Mouse (Mus musculus) brain, embryonic 14.5 days (tissue): ENCODE results near the gene Il17rc. TPM values are rescaled to one million over a fixed set of nuclear protein-coding genes. Genes with fewer than 3 reads are reported as not detected.

Experiments
- DNase-seq: peaks from one replicate; pipeline ENCODE4 v3.0.0-alpha.2; 2011; ENCODE audit warnings: low read depth
- CTCF ChIP-seq: fragments of 200-500 bp; IDR thresholded peaks from 2 replicates; pipeline ENCODE4 v1.5.1; 2012; ENCODE audit warnings: inconsistent platforms, mild to moderate bottlenecking, moderate library complexity, borderline replicate concordance; ENCODE audit not compliant: insufficient read depth, insufficient read length; ENCODE audit errors: extremely low read depth
- POLR2A ChIP-seq: fragments of 200-500 bp; IDR thresholded peaks from 2 replicates; pipeline ENCODE4 v1.6.1; 2012; ENCODE audit warnings: mild to moderate bottlenecking, inconsistent platforms, borderline replicate concordance; ENCODE audit not compliant: poor library complexity, insufficient read depth, insufficient read length, severe bottlenecking; ENCODE audit errors: extremely low read depth
- polyA plus RNA-seq: library from polyadenylated mRNA; depleted of rRNA; stranded (reverse); fragments of >200 nt; gene quantifications from 2 replicates; pipeline ENCODE4 v1.2.3, GENCODE M21; 2012

Il17rc gene
- polyA plus RNA-seq, 1 experiment = 3.3 TPM

DNA sequence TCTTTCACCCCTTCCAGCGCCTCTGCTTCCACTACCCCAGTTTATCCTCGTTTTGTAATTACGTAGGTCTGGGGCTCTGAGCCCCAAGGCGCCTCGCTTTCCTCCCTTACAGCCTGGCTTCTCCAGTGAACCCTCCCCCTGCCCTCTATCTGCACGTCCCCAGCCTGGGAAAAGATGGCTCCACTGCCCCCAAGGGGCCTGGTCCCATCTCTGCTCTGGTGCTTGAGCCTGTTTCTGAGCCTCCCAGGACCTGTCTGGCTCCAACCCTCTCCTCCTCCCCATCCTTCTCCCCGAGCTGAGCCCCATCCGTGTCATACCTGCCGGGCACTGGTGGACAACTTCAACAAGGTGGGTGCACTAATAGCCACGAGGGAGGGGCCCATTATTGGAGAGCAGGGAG lies 12.5 kb downstream of the Il17rc start:
- DNase-seq = peak; percentile 55
- TF ChIP-seq CTCF (no peak), POLR2A (no peak)

DNA sequence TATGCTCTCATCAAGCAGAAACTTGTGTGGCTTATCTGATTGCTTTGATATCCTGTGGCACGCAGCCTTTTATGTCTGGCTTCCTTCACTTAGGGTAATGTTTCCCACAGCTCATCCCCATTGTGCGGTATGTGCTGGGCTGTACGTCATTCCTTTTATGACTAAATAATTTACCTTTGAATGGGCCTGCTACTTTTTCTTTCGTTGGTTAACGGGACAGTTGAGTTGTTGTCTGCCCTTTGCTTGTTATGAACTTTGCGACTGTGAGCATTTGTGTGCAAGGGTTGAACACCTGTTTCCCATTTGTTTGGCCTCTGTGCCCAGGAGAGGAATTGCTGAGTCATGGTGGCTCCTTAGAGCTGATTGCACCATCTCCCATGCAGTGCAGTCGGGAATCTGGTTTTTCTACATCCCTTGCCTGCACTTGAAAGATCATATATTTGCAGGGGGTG lies 15.9 kb downstream of the Il17rc start:
- no peak for DNase-seq
- no peak for TF ChIP-seq CTCF
- TF ChIP-seq POLR2A = no peak

DNA sequence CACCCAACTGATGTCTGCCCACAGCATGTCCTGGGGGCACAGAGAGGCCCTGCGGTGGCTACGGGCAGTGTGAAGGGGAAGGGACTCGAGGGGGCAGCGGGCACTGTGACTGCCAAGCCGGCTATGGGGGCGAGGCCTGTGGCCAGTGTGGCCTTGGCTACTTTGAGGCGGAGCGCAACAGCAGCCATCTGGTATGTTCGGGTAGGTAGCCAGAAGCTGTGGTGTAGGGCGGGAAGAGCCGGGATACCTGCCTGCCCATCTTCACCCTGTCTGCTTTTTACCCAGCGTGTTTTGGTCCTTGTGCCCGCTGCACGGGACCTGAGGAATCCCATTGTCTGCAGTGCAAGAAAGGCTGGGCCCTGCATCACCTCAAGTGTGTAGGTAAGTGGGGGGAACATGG lies 18.2 kb downstream of the Il17rc start:
- no peak for DNase-seq
- no peak for TF ChIP-seq CTCF
- no peak for TF ChIP-seq POLR2A

DNA sequence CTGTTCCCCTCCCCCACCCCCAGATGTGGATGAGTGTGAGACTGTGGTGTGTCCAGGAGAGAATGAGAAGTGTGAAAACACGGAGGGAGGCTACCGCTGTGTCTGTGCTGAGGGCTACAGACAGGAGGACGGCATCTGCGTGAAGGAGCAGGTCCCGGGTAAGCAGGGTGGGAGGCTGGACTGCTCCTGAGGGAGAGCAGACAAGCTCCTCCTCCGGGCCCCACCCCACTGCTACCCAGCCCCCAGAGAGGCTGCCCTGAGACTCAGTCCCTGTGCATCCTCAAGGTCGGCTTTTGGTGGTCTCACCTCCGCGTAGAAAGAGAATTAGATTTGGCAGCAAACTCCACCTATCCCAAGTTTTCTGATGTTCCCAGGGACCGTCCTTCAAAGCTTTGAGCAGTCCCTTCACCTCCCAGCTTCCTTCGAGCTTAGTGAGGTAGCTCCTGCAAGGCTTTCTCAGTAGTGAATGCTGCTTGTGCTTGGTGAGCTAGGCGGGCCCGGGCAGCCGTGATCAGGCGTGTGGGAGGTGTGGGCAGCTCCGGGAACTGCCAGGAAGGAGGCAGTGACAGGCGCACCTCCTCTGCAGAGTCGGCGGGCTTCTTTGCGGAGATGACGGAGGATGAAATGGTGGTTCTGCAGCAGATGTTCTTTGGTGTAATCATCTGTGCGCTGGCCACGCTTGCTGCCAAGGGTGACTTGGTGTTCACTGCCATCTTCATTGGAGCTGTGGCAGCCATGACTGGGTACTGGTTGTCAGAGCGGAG lies 21.1 kb downstream of the Il17rc start:
- TF ChIP-seq POLR2A (no peak), CTCF (no peak)
- no peak for DNase-seq

DNA sequence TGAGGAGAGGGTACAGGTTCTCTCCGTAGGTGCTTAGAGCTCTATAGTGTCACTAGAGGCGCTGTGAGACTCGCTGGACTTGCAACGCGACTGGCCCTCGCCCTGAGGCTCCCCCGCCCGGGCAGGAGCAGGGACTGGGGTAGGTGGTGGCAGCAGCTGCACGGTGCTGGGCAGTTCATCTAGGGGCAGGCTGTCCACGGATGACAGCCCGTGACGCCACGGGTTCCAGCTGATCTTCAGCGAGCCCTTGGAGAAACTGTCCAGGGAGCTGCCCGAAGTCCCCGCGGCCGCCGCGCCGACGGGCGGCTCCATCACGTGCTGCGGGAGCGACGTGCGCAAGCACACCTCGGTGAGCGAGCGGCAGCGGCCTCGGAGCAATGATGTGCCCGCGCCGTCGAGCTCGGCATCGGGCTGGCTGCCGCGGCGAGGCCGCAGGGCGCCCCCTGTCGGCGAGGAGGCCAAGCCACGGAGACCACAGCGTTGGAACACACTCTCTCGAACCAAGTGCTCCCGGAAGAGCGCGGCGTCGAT lies 23.1 kb downstream of the Il17rc start:
- TF ChIP-seq CTCF (peak; percentile 79), POLR2A (0 out of 2 replicates have a peak, but pooled peaks have one; percentile 10)
- DNase-seq = peak; percentile 84

DNA sequence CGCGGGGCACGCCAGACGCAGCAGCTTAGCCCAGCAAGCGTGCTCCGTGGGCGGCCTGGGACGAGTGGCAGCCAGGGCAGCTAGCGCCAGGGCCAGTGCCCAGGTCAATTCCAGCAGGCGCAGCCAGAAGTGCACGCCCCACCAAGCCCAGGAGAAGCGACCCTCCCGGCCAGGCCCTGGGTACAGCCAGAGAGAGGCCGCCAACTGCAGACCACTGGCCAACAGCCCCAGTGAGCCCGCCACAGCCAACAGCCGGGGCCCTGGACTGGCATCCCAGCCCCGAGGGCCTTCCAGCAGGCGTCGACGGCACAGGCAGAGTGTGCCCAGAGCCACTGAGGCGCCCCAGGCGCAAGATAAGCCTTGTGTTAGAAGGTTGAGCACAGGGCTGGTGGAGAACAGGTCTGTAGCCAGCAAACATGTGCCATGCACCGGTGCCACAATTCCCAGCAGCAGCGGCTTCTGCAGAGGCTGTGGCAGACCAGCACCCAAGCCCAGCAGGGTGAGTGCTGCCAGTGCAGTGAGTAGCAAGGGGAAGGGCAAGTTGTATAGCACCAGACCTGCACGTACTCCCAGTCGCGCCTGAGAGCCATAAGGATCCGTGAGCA lies 23.9 kb downstream of the Il17rc start:
- no peak for DNase-seq
- no peak for TF ChIP-seq CTCF
- TF ChIP-seq POLR2A = no peak

DNA sequence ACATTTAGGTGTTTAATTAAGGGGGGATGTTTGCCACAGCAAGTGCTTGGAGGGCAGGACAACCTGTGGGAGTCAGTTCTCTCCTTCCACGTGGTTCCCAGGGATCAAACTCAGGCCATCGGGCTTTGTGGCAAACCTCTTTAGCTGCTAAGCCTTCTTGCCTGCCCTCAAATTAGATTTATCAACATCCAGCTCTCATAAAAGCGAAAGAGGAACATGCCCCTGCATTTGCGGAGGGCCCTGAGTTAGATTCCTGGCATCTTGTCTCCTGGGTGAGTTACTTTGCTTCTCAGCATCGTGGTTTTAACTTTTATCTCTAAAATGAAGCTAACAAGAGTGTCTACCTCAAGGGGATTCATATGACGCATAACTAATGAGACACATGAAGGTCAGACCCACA lies 28.1 kb downstream of the Il17rc start:
- no peak for DNase-seq
- no peak for TF ChIP-seq POLR2A
- no peak for TF ChIP-seq CTCF

DNA sequence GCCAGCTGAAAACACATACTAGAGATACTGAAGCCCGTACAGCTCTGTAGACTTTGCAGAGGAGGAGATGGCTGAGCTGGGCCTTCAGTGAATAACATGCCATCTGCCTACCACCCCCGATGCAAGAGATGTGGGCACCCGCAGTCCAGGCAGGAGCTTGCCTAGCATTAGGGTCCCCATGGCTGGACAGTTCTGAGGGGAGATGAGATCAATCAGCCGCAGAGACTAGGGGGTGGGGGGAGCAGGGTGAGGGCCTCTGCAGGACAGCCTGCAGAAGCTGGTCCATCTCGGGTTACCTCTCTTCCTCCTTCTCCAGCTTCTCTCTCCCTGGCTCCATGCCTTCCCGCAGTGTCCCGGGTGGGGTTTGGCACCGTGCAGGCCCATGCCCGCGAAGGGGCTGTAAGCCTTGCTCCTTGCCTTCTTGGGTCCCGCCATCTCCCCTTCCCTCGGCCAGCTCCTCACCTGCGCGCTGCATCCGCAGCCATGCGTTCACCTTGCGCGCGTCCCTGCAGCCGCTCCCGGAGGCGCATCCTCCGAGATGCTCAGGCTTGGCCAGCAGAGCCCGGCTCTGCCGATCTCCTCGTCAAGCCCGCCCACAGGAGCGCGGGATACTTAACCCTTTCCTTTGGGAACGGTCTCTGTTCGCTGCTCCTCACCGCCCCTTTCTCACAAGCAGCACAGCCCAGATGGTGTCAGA lies 30.3 kb downstream of the Il17rc start, which contains the start of gene Prrt3:
TSS of gene Prrt3 (minus strand) at position 544 of the 697 bp plus-strand sequence.
- DNase-seq = peak; percentile 89
- no peak for TF ChIP-seq CTCF
- peak; percentile 44; the same call in 1 of the 2 replicates for TF ChIP-seq POLR2A

DNA sequence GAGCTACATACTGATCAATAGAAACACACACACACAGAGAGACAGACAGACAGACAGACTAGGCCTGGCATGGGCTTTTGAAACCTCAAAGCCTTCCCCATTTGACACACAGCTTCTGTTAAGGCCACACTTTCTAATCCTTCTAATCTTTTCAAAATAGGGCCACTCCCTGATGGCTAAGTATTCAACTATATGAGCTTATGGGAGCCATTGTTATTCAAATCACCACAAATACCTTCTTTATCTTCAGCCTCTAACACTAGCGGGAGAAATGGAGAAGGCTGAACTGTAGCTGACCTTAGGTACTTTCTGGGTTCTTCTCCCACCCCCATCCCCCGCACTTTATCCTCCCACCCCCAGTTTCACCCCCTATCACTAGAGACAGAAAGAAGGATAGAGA lies 31.6 kb downstream of the Il17rc start:
- TF ChIP-seq POLR2A (no peak), CTCF (no peak)
- DNase-seq = no peak

DNA sequence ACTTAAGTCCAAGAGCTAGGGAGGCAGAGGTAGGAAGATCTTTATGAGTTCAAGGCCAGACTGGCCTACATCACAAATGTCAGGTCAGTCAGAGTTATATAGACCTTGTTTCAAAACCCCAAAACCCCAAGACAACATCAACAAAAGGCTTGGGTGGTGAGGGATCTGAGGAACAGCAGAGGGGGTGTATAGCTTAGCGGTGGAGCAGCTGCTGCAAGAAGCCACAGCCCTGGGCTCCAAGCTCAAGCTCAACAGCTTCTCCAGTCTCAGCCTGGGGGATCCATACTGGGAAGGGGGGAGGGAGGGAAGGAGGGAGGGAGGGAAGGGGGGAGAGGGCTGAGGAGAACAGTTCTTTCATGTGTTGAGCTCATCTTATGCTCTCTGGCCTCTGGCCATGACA lies 34.5 kb downstream of the Il17rc start:
- no peak for DNase-seq
- TF ChIP-seq POLR2A (no peak), CTCF (no peak)

DNA sequence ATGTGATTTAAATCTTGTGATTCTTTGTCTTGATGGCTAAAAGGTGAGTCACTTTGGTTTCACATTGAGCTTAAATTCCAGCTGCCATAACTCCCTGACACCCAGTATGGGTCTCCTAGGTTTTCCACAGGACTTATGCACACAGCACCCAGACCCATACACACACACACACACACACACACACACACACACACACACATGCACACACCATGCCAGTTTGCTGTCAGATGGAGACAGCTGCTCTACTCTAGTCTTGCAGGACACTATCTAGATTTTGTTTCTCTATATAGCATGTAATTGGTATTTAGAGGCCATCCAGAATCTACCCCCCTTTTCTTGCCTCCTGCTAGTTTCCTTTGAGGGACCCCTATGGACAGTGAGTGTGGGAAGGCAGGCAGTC lies 35.9 kb downstream of the Il17rc start:
- DNase-seq = no peak
- TF ChIP-seq POLR2A (no peak), CTCF (no peak)
